Mouse (Mus musculus) adrenal gland, adult 18-20 months (tissue): ENCODE results near the gene Fam69a. TPM values are rescaled to one million over a fixed set of nuclear protein-coding genes. Genes with fewer than 3 reads are reported as not detected.

Source experiments
- DNase-seq, 2 experiments: peaks; one replicate each; pipeline ENCODE4 v3.0.0; 2021 to 2022; ENCODE audit warnings: low spot score in 2 of 2
- total RNA-seq, 2 experiments: library from RNA; stranded (reverse); gene quantifications; 1 replicate in 1 of 2; 2 replicates in 1 of 2; pipeline ENCODE4 v1.2.3; 2021

Gene Fam69a
- total RNA-seq, 2 experiments from 2014 or later: 3.7 to 5.2 TPM

DNA sequence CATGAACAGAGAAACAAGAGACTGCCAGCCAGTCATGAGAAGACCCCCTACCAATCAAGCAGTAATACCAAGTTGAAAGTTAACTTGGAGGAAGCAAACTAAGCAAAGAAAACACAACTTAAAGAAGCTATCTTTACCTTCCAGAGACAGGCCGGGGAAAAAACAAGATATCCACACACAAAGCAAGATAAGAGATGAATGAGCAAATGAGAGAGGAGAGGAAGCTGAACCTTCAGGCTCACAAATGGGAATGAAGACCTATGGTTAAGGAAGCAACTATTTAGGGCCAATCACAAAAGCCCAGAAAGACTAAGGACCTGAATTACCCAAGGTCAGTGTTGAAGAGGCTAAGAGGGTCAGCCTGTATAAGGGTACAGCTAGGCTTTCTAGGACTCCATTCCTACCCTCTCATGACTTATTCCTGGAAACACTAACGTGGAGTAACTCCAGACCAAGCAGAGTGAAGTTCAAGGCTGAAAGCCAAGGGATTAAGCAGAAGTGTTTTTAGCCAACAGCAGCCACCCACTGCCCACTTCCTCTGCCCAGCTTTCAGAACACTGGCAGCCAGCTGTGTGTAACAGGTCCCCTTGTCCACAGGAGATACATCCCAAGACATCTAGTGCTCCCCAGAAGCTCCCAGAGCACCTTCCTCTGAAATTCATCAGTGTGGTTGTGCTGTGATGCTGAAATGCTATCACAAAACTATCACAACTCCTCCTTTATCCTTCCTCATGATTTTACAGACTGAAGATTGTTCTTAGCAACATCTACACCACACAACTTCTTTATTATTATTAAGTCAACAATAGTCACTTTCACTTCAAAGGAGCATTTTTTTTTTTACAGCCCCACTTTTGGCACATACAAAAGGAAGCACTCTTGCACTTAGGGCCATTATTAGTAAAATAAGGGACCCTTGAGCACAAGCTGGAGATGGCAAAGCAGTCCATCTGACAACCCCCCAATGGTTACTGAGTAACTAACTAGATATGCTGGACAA is 120.5 kb downstream of the Fam69a start:
- DNase-seq: no peak

DNA sequence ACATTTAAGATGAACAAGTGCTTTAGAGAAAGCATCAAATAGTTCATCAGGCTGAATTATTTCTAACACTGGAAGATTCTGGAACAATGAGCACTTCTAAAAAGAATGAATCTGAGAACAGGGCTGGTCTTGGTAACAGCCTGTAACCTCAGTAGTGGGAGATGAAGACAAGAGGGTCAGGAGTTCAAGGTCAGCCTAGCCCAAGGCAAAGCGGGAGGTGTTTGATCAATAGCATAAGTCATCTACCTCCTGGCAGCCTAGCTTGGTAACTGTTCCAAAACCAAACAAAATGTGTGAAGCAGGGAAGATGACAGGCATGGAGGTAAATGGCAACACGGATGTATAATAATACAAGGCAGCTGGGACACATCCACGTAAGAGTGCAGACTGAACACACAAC is 122.9 kb downstream of the Fam69a start:
- no peak for DNase-seq

DNA sequence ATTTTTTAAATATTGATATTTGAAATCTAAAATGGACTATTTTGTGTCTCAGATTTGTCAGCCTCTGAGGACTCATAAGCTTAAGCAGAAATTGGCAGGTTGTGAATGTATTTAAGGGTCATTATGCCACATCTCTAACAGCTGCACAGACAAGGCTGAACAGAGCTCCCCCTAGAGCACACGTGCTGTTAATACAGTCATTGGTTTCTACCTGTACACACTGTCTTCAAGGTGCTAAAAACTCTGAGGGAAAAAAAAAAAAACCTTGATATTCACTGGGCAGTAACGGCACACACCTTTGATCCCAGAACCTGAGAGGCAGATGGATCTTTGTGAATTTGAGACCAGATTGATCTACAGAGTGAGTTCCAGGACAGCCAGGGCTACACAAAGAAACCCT is 127.9 kb downstream of the Fam69a start:
- DNase-seq: no peak

Other genes with a start within 250 kb of the Fam69a start
- gene Ube2d2b, start 157.0 kb downstream of the Fam69a start, total RNA-seq: not detected
- gene Evi5, start 112.0 kb downstream of the Fam69a start, total RNA-seq: 10 to 100 TPM; 46.2 to 61.5 TPM
- 10 to 100 TPM; 57.0 to 65.2 TPM for gene Rpl5, start 86.6 kb downstream of the Fam69a start, total RNA-seq
- 10 to 100 TPM; 16.4 to 27.0 TPM for gene Mtf2, start 78.6 kb upstream of the Fam69a start, total RNA-seq
- 10 to 100 TPM; 73.0 to 74.1 TPM for gene Tmed5, start 145.5 kb upstream of the Fam69a start, total RNA-seq
- under 1 TPM; 0.45 to 0.63 TPM for gene Ccdc18, start 145.8 kb upstream of the Fam69a start, total RNA-seq